Mouse (Mus musculus): ENCODE data around the gene E130116L18Rik.
"Not testable (repeated sequence)": the region's sequence is repeated elsewhere in the genome, so short reads cannot be mapped to it uniquely, and the experiment has no call there.

Gene E130116L18Rik

DNA sequence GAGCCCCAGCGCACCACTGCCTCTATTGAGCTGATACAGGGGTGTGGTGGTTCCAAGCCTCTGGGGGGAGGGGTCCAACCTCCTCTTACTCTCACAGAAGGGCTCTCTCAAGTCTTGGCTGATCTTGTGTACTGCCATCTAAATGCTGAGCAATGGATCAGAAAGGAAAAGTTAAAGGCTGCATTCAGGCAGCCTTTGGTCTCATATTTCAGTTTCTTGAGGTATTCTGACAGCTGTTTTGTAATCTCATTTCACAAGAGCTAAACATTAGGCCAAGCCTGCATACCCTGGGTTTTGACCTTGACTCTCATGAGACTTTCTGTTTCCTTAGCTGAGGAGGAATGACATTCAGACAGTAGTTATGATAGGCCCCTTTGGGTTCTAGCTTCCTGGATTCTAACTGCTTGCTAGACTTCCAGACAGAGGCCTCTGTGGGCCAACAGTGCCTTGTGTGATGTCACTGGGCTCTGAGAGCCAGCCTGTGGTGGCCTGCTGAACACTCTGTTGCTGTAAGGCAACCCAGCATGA is 41.9 kb downstream of the E130116L18Rik start, which contains the start of gene Galntl5:
Galntl5 (plus strand) TSS at position 457 of the 528 bp plus-strand sequence.
- peak; percentile 59 for DNase-seq

DNA sequence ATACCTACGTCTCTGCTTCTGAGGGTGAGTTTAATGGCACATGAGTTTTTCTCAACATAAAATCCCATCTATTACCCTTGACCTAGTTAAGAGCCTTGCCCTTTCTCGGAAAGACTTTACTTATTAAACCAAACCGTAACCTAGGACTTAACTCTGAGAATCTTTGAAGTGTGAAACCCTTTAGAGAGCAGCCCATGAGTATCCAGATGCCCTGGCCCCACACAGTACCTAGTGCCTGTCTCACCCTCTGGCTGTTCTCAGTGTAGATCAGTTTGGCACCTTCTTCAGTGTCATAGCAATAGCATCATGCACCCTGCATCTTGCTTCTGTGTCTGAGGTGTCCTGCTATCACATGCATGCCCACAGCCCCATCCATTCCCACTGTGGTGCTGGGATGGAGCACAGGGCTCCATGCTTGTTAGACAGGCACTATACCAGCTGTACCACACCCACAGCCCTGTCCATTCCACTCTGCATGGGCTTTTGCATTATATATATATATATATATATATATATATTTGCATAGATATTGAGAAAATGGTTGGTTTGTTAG is 42.9 kb downstream of the E130116L18Rik start:
- peak; percentile 78 for DNase-seq

DNA sequence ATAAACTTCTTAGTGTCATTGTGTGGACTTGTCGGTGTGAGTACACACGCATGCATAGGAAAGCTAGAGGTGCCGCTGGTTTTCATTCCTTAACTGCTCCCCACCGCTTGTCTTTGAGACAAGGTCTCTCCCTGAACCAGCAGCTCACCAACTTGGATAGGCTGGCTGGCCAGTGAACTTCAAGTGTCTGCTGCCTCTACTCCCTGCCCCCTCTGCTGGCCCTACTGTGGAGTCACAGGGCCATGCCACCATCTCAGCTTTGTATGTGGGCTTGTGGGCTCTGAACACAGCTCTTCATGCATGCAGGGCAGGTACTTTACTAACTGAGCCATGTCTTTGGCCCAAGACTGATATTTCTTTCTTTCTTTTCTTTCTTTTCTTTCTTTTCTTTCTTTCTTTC is 43.7 kb downstream of the E130116L18Rik start:
- DNase-seq: no peak

DNA sequence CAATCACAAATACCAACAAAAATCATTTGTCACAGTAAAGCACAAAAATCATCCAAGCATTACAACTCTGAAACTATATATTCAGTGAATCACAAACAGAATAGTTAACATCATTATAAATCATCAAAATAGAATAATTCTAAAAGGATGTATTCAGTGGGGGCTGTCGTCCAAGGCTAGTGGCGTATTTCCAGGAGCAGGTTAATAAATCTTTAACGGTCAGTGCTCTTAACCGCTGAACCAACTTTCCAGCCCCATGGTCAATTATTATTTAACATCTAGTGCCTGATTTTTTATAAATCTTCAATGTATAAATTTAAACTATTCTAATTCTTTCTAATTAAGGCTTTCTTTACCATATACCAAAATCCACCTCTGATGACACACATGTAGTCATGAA is 44.4 kb downstream of the E130116L18Rik start:
- peak; percentile 31 for DNase-seq

DNA sequence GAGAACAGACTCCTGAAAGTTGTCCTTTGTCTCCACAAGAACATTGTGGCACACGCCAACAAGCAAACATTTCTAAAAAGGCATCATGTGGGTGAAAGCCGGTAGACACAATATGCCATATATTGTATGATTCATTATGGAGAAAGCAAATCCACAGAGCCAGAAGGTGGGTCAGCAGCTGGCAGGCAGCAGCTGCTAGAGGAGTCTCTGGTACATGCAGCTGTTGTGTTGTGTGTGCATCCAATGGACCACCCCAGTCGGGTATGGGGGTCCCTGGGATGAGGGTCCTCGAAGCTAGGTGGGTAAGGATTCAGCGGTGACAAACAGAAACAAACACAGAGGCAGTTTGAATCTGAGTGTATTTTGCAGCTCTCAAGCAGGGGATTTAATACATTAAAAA is 45.0 kb downstream of the E130116L18Rik start:
- DNase-seq: not testable (repeated sequence)

Data from kidney, adult 11 months (tissue).